Mouse (Mus musculus): ENCODE data around the gene Pcsk7.

Pcsk7 gene

DNA sequence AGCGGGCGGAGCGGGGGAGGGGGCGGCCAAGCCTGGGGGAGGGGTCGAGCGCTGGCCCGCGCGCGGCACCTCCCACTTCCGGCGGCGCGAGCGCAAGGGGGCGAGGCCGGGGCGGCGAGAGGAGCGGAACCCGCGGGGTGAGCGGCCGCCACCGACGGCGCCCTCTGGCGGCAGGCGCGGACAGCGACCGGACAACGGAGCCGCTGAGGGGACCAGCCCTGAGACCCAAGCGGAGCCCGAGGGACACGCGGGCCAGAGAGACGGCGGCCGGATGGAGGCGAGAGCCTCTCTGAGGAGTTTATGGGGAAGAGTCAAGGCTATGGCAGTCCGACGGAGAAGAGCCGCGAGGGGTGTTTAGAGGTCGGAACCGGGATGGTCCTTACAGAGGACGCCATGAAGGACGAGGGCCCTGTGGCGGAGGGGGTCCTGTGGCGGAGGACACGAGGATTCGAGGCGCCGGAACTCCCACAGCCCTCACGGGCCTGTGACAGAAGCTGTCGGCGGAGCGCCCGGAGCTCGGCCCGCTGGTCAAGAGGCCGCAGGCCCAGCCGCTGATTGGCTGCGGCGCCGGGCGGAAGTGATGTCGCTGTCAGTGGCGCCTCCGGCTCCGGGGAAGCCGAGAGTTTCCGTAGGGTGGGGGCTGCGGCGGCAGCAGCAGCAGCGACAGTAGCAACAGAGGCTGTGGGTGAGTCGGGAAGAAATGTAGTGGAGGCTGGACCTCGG lies at the start of gene Pcsk7, which contains the start of gene Rnf214:
TSS of gene Pcsk7 (plus strand) at position 143 of the 723 bp plus-strand sequence.
TSS of gene Rnf214 (minus strand) at position 557 of the 723 bp plus-strand sequence.
- peak; percentile 92 for DNase-seq

DNA sequence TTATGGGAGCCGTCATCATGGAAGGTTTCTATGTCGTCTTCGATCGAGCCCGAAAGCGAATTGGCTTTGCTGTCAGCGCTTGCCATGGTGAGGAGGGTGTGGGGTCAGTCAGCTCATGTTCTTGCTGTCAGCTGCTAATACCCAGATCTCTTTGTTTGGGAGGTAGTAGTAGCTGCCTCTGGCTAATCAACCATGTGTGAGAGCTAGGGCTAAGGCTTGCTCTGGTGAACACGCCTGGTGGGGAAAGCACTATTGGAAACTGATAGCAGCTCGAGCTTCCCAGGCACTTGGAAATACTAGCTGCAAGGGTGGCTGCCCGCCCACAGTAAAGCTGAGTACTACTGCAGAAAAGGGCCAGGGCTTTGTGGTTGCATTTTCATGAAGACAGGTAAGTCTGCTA lies 46.9 kb upstream of the Pcsk7 start:
- no peak for DNase-seq

DNA sequence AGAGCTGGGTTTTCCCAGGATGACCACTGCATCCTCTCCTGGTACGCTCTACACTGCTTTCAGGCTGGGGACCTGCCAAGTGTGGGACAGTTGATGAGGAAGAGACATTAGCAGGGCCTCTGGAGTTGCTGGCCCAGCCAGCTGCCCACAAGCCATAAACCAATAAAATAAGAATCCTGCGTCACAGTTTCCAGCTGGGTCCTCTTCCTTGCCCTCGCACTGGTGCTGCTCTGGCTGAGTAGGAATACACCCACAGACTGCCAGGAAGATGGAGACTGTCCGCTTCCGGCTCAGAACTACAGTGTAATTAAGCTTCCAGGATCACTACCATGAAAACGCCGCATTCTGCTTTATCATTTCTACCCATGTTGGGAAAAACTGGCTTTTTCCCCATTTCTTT lies 44.5 kb upstream of the Pcsk7 start:
- DNase-seq, result no peak

DNA sequence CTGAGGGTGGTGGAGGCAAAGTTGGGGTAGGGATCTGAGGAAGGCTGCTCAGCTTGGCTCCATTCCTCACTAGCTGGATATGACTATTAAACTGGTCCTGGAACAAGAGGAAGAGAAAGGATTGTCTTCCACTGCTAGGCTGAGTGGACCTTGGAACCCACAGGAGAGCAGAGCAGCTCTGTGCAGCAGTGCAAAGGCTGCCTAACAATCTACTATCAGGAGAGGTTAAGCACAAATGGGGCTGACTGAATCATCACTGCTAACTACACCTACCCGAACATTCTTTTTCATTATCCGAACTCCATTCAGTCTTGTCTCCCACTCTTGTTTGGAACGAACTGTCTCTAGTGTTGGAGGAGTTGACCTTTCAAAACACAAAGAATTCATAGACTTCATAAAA lies 37.1 kb upstream of the Pcsk7 start:
- no peak for DNase-seq

DNA sequence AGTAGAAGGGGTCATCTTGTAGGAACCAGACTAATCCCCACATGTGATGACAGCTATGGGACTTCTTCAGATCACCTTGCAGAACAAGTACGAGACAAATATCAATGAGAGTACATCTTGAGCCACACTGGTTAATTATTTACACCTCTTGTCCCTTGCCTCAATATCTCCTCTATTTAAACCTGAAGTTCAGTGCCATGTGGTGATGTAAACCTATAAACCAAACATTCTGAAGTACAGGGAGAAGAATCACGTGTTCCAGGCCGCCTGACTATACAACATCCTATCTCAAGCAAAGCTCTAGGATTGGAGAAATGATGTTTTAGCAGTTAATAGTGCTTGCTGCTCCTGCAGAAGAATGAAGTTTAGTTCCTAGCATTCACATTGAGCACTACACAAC lies 36.0 kb upstream of the Pcsk7 start:
- no peak for DNase-seq

DNA sequence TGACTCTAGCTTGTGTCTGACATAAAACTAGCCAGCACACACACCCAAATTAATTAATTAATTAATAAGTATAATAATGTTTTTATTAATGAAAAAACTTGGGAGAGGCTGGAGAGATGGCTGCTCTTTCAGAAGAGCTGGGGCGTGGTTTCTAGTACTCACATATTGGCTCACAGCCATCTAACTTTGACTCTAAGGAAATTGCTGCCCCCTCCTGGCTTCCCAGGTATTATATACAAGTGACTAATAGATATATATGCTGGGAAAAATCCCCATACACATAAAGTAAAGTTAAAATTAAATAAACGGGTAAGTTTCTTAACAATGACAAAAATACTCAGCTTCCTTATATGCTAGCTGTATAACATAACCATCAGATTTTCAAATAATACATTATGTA lies 28.4 kb upstream of the Pcsk7 start:
- DNase-seq, result peak; percentile 21

DNA sequence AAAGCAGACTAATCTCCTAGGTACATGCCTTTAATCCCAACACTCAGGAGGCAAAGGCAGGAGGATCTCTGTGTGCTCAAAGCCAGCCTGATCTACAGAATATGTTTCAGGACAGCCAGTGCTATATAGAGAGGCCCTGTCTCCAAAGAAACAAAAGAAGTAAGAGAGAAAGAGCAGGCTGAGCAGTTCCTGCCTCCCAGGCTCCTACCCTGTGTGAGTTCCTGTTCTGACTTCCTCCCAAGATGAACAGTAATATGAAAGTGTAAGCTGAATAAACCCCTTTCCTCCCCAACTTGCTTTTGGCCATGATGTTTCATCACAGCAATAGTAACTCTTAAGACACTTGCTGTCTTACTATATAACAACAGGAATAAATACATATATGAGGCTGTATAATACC lies 12.6 kb upstream of the Pcsk7 start:
- no peak for DNase-seq

DNA sequence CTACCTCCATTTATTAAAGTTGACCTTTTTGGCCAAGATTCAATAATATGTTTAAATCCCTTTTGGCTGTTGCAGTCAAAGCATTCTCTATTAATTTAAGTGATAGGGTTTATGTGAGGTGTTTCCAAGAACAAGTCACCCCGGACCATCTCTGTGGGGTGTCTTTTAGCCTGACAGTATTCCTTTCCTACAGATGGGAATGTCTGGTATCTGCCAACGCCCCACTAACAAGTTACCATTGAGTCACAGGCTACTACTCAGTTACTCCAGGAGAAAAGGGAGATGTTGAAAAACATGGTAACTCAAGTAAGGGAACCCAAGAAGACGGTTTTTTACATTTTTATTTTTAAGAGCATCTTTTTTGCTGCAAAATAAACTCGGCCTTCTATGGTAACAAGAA lies 1.1 kb upstream of the Pcsk7 start:
- DNase-seq, result no peak

DNA sequence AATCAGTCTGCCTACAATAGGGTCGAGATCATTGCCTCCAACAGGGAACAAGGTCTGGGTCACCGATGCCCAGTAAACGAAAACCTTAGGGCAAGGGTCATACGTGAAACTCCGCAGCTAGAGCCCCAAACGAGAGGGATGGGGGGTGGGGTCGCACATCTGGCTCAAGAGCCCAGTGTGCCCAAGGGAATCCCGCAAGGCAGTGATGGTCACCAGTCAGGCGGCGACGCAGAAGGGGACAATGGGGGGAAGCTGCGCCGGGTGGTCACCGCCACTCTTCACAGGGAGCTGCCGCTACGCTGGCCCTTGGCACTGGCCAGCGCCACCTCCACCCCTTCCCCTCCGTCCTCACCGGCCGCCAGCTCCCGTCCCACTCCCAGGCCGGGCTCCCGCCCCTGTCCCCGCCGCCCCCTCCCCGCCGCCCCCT lies 473 bp upstream of the Pcsk7 start:
- DNase-seq, result no peak

DNA sequence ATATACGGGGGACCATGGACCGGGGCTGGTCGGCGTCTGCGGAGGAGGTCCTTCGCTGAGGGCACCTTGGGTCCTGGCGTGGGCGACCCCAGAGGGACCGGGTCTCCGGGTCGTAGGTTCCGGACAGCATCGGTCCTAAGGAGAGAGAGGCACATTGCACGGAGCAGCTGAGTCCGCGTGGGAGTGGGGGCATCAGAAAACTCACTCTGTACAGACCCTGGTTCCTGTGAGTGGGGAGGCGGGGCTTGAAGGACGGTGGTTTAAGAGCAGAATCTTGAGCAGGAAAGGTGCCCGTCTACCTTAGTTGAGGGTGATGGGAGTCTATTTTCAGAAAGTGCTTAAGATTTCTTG lies 756 bp downstream of the Pcsk7 start:
- DNase-seq, result no peak

DNA sequence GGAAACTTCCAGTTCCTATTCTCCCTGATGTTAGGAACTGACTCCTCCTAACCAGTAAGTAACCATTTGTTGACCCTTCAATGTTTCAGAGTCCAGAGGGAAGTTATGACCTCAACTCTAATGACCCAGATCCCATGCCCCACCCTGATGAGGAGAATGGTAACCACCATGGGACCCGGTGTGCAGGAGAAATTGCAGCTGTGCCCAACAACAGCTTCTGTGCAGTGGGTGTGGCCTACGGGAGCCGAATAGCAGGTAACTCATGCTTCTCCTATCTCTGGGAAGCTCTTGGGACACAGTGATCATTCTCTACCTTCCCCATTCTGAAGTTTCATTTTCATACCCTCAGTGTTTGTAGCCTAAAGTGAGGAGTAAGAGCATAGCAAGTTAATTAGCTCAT lies 4.7 kb downstream of the Pcsk7 start:
- DNase-seq, result no peak

DNA sequence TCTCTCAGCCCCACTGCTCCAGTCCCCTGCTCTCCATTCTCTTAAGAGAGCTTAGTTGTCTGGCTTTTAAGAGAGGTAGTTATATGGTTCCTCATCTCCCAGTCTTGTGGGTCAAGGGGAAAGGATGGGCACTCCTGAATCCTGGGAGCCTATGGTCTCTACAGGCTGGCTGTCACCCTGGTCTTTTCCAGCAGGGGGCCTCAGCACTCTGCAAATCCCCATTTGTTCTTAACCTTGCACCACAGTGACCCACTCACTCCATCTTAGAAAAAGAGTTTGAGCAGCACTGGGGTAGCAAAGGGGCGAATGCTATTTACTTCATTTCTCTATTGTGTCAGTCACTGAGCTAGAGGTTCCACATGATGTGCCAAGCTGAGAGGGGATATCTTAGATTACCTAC lies 5.4 kb downstream of the Pcsk7 start:
- DNase-seq, result peak; percentile 66

DNA sequence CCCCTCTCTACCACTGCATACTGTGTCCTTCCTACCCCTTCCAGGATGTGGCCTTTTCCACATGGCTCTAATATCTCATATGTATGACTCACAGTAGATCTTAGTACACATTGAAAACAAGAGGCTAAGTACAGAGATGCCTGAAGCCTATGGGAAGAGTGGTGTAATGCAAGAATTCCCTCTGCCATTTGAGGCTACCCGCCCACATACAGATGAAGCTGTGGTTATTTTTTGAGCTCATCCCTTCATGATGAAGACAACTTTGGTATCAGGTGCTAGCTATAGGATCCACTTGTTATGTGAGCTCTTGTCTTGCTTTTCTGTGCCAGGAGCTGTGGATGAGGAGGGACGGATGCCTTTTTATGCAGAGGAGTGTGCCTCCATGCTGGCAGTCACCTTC lies 9.4 kb downstream of the Pcsk7 start:
- DNase-seq, result no peak

DNA sequence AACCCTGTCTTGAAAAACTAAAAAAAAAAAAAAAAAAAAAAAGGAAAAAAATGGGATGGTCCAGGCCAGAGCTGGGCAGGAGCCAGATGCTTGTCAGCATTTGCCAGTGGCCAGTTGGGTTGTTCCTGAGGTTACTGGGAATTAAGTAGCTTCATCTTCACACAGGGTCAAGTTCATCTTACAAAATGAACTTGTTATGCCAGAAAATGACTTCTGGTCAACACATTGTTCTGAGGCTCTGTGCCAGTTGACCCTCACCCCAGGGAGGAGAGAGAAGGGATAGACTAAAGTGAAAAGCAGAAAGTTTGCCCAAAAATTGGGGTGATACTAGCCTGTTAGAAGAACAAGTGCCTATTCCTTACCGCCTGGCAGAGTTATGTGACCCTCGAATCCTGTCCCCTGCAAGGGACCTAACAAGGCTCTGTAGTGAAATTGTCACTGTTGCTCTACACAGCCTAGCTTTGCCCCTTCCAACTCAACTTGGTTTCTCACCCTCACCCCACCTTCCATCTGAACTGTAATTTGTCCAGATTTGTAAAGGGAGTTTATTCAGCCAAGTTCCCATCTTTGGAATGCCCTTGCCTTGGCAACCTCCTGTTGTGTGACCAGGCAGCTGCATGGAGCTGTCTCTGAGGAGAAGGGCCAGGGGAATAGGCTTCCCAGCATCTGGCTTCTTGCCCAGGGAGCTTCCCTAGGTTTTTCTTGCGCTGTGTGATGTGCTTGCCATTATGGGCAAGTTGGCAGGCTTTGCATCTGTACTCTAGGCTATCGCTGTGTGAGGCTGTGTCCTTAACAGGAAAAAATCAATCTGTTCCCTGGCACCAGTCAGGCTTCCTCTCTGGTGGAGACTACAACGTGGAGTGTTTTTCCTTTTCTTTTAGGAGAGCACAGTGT lies 11.0 kb downstream of the Pcsk7 start:
- no peak for DNase-seq

DNA sequence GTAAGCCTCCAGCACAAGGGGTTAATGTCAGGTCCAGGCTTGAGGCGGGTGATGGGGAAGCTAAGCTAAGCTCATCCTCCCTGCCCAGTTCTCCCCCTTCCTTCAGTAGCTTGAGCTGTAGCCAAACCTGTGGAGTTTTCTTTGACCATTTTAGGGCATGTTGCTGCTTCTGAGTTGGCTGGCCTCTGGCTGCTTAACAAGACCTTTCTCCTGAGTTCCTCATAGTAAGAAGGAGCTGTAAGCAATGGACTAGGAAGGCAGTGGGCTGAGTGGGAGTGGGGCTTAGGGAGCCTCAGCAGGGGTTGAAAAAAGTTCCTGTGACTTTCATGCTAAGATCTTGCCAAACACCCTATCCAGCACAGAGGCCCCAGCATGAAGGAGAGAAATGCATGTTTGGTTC lies 13.6 kb downstream of the Pcsk7 start:
- DNase-seq, result no peak

DNA sequence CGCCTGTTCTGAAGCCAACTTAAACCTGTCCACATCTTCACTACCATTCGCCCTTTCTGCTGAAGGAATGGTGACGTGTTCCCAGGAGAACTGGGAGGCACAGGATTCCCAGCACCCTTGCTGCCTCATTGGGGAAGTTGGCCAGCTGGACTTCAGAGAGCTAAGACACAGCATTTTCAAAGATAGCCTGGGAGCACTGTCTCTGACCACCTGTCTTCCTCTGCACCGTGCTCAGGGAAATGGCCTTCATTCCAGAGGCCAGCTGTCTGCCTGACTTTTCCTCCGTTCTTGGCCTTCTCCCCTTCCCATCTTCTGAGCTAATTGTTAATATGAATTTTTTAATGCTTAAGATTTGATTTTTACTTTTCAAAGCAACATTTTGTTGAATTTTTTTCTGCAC lies 23.0 kb downstream of the Pcsk7 start:
- DNase-seq, result no peak

DNA sequence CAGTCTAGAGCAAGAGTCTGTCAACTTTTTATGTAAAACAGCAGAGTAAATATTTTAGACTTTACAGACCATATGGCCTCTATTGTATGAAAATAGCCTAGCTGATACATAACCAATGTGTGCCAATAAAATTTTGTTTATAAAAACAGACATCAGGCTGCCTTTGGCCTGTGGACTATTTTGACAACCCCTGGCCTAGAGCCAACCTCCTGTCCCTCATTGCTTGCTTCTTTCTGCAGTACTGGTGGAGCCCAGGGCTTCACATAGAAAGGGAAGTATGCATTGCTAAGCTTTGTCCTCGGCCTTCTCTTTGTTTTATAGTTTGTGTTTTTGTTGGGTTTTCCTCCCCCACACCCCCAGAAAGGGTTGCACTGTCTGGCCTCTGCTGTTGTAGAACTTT lies 25.7 kb downstream of the Pcsk7 start:
- no peak for DNase-seq

DNA sequence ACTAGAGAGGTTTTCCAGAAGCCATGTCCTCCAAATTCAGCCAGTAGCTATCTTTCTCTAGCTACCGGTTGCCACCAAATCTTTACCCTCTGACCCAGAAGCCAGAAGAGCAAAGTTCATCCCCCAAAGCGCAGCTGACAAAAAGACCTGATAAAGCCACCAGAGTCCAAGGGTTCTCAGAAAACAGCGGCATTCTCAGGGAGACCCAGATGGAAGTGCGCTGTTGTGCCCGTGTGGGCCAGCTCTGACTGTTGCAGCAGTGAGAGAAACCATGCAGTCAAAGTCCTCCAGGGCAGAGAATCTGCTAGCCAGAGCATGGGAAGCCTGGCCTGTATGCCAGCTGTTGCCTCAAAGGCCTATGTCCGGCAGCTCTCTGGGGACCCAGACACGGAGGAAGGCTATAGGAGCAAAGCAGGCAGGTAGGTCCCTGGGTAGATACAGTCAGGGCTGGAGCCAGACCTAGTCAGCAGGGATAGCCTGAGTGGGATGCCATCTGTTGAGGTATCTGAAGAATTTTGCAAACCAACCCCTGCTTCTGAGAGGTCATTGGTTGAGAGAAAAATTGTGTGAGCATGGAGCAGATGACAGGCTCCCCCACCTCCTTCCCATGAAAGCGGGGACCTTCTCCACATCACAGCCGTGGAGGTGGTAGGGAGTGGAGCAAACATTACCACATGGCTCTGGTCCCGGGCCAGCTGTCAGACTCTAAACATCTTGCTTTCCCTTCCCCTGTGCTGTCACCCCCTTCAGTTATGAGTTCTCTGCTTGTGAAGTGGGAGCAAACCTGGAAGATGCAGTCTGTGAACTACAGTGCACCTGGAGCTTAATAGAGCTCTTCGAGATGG lies 26.5 kb downstream of the Pcsk7 start:
- peak; percentile 36 for DNase-seq

DNA sequence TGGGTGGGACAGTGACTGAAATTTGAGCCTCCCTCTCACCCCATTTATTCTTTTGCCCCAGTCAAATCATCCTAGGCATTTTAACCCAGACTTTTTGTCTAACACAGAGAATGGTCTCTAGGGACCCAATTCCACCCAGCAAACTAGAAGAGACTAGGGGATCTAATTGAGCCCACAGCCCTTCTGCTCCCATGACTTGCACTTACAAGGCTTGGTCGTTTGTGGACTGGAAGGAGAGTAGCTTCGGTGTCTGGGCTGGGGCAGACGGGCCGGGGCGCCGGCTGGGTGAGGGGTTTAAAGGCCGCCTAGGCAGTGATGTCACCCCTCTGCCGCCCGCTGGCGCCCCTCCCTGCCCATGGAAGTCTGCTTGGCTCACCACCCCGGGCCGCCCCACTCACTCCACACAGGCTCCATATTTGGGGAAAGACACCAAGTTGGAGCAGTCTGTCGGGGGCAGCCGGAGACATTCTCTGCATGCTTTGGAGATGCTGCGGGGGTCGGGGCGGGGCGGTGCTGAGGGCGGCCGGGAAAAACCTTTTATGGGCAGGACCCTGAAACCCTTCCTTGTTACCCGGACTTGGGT lies 29.4 kb downstream of the Pcsk7 start, which contains the start of gene Tagln:
TSS of gene Tagln (minus strand) at position 431 of the 583 bp plus-strand sequence.
- no peak for DNase-seq

DNA sequence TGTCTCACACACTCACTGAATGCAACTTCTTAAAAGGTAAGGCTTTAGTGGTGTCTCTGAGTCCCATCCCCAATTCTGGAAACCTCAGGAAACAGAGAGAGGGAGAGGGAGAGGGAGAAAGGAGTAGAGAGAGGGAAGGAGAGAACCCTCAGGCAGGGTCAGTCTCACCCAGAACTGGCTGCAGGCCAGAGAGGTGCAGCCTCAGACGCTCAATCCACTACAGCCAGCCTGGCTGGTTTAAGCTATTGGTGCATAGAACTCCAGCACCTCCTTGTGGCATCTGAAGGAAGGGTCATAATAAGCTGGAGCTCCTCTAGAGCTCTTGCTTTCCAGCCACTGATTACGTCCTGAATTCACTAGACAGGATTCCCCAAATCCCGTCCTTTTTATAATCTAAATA lies 30.6 kb downstream of the Pcsk7 start:
- peak; percentile 59 for DNase-seq

DNA sequence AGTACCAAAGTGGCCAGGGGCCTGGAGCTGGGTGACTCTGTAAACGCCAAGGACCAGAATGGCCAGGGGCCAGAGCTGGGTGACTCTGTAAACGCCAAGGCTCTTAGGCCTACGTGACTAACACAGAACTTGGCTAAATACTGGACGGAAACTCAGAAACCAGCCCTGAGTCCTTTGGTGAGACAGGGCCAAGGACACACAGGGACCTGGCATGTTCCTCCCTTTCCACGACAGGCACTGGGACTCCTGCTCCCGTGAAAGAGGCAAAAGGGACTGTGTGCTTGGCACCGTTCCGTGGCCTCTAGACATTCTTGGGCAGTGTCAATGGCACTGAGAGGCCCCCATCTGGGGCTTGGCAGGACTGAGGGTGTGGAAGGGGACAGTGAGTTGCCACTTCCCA lies 31.8 kb downstream of the Pcsk7 start:
- no peak for DNase-seq

DNA sequence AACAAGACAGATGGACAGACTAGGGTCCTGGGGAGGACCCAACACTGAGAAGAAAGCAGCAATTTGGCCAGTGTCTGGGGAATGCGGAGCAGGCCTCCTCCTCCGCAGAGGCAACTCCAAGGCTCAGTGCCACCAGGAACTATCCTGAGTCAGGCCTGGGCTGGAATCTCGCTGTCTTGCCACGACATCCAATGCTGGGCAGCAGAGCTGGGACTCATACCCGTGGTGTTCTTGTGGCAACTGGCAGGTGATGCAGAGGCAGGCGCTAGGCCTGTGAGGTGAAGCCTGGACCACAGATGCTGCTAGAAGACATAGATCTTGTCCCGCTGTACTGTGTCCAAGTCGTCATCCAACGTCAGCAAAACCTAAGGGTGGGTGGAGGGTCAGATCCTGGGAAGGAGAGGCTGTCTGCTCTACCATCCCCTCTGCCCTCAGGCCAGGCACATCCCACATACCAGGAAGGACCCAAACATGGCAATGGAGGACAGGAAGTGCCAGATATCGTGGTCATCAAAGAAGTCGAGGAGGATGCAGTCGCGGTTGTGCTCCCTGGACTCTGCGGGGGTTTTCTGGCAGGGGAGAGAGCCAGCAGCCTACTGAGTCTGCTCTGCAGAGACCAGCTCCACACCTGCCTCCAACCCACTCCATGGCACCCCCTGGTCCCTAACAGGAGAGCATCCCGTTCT lies 32.8 kb downstream of the Pcsk7 start:
- no peak for DNase-seq
